Mouse (Mus musculus): ENCODE results near the gene Ddx60. TPM values are rescaled to one million over a fixed set of nuclear protein-coding genes. Genes with fewer than 3 reads are reported as not detected.
"Not testable (repeated sequence)": the region's sequence is repeated elsewhere in the genome, so short reads cannot be mapped to it uniquely, and the experiment has no call there.

Gene Ddx60
- polyA plus RNA-seq, 1 experiment from 2014 or later, result 0.84 TPM

- H3K9me3 ChIP-seq (ENCODE audit: control insufficient read depth, low read length), result no peaks in the 10 kb centered on the region
- no peak for ATAC-seq (ENCODE audit: low FRiP score)
- no peaks in the 10 kb centered on the region for H3K27me3 ChIP-seq (ENCODE audit: control insufficient read depth, insufficient read depth, low read length)
- H3K9ac ChIP-seq, result no peak overlapping the region
- DNase-seq (ENCODE audit: low spot score), result no peak
- no peak overlapping the region for H3K27ac ChIP-seq
- H3K4me1 ChIP-seq (replicated peaks; ENCODE audit: control insufficient read depth, insufficient read depth, low read length), result no peaks in the 10 kb centered on the region
- H3K4me3 ChIP-seq (replicated peaks; ENCODE audit: low read length), result no peak overlapping the region
- no peaks in the 10 kb centered on the region for H3K36me3 ChIP-seq (replicated peaks; ENCODE audit: control insufficient read depth, insufficient read depth)
- 87% methylated on average over 9 of the region's 9 CpGs for WGBS
- no peak overlapping the region for H3K4me2 ChIP-seq (replicated peaks)
Measured at GRCm38 (mm10) chr8:61913957-61914356, 13.9 kb upstream of the Ddx60 start.

GRCm38 (mm10) chr8:61917287-61917686, 10.6 kb upstream of the Ddx60 start:
- no peaks in the 10 kb centered on the region for H3K4me1 ChIP-seq (replicated peaks; ENCODE audit: control insufficient read depth, insufficient read depth, low read length)
- no peaks in the 10 kb centered on the region for H3K36me3 ChIP-seq (replicated peaks; ENCODE audit: control insufficient read depth, insufficient read depth)
- ATAC-seq (ENCODE audit: low FRiP score) (no peak), DNase-seq (ENCODE audit: low spot score) (no peak)
- H3K9ac ChIP-seq, result no peak overlapping the region
- H3K4me2 ChIP-seq (replicated peaks), result no peak overlapping the region
- H3K27me3 ChIP-seq (ENCODE audit: control insufficient read depth, insufficient read depth, low read length), result no peaks in the 10 kb centered on the region
- H3K4me3 ChIP-seq (replicated peaks; ENCODE audit: low read length), result no peak overlapping the region
- H3K9me3 ChIP-seq (ENCODE audit: control insufficient read depth, low read length), result no peaks in the 10 kb centered on the region
- 78% methylated on average over 4 of the region's 4 CpGs for WGBS
- no peak overlapping the region for H3K27ac ChIP-seq

- Histone ChIP-seq H3K27ac (no peak overlapping the region), H3K36me3 (replicated peaks; ENCODE audit: control insufficient read depth, insufficient read depth) (no peaks in the 10 kb centered on the region)
- WGBS, result 92% methylated on average over 2 of the region's 2 CpGs
Measured at GRCm38 (mm10) chr8:61919145-61919788, 8.6 kb upstream of the Ddx60 start.

GRCm38 (mm10) chr8:61920389-61920788, 7.5 kb upstream of the Ddx60 start:
- Histone ChIP-seq H3K4me3 (replicated peaks; ENCODE audit: low read length) (no peak overlapping the region), H3K36me3 (replicated peaks; ENCODE audit: control insufficient read depth, insufficient read depth) (no peaks in the 10 kb centered on the region), H3K27me3 (ENCODE audit: control insufficient read depth, insufficient read depth, low read length) (no peaks in the 10 kb centered on the region), H3K4me1 (replicated peaks; ENCODE audit: control insufficient read depth, insufficient read depth, low read length) (no peaks in the 10 kb centered on the region), H3K27ac (no peak overlapping the region), H3K9ac (no peak overlapping the region), H3K4me2 (replicated peaks) (no peak overlapping the region), H3K9me3 (ENCODE audit: control insufficient read depth, low read length) (no peaks in the 10 kb centered on the region)
- whole genome bisulfite sequencing, result 90% methylated on average over 7 of the region's 7 CpGs
- DNase-seq (ENCODE audit: low spot score) (no peak), ATAC-seq (ENCODE audit: low FRiP score) (no peak)

More at GRCm38 (mm10) chr8:61919145-61919788, 8.6 kb upstream of the Ddx60 start:
- no peaks in the 10 kb centered on the region for H3K27me3 ChIP-seq (ENCODE audit: control insufficient read depth, insufficient read depth, low read length)
- no peak overlapping the region for H3K4me3 ChIP-seq (replicated peaks; ENCODE audit: low read length)
- no peak overlapping the region for H3K4me2 ChIP-seq (replicated peaks)
- DNase-seq (ENCODE audit: low spot score) (no peak), ATAC-seq (ENCODE audit: low FRiP score) (no peak)
- no peaks in the 10 kb centered on the region for H3K4me1 ChIP-seq (replicated peaks; ENCODE audit: control insufficient read depth, insufficient read depth, low read length)
- H3K9me3 ChIP-seq (ENCODE audit: control insufficient read depth, low read length), result no peaks in the 10 kb centered on the region
- H3K9ac ChIP-seq, result no peak overlapping the region

GRCm38 (mm10) chr8:61921454-61922054, 6.3 kb upstream of the Ddx60 start:
- no peak for ATAC-seq (ENCODE audit: low FRiP score)
- WGBS, result 88% methylated on average over 10 of the region's 10 CpGs
- DNase-seq (ENCODE audit: low spot score), result no peak
- Histone ChIP-seq H3K4me3 (replicated peaks; ENCODE audit: low read length) (no peak overlapping the region), H3K27ac (no peak overlapping the region), H3K9ac (no peak overlapping the region), H3K36me3 (replicated peaks; ENCODE audit: control insufficient read depth, insufficient read depth) (no peaks in the 10 kb centered on the region), H3K4me1 (replicated peaks; ENCODE audit: control insufficient read depth, insufficient read depth, low read length) (no peaks in the 10 kb centered on the region), H3K27me3 (ENCODE audit: control insufficient read depth, insufficient read depth, low read length) (no peaks in the 10 kb centered on the region), H3K9me3 (ENCODE audit: control insufficient read depth, low read length) (no peaks in the 10 kb centered on the region), H3K4me2 (replicated peaks) (no peak overlapping the region)

GRCm38 (mm10) chr8:61924518-61924917, 3.4 kb upstream of the Ddx60 start:
- no peak overlapping the region for H3K4me2 ChIP-seq (replicated peaks)
- no peak for ATAC-seq (ENCODE audit: low FRiP score)
- H3K27me3 ChIP-seq (ENCODE audit: control insufficient read depth, insufficient read depth, low read length), result no peaks in the 10 kb centered on the region
- no peaks in the 10 kb centered on the region for H3K36me3 ChIP-seq (replicated peaks; ENCODE audit: control insufficient read depth, insufficient read depth)
- H3K27ac ChIP-seq, result no peak overlapping the region
- H3K4me3 ChIP-seq (replicated peaks; ENCODE audit: low read length), result no peak overlapping the region
- no peak for DNase-seq (ENCODE audit: low spot score)
- H3K9me3 ChIP-seq (ENCODE audit: control insufficient read depth, low read length), result no peaks in the 10 kb centered on the region
- no peak overlapping the region for H3K9ac ChIP-seq
- 0 out of 2 replicates have a peak, but pooled peaks cover 4% of the 10 kb centered on the region for H3K4me1 ChIP-seq (replicated peaks; ENCODE audit: control insufficient read depth, insufficient read depth, low read length)
- 90% methylated on average over 1 of the region's 1 CpGs for WGBS

- Histone ChIP-seq H3K4me1 (replicated peaks; ENCODE audit: control insufficient read depth, insufficient read depth, low read length) (0 out of 2 replicates have a peak, but pooled peaks cover 3% of the 10 kb centered on the region), H3K9ac (no peak overlapping the region), H3K9me3 (ENCODE audit: control insufficient read depth, low read length) (no peaks in the 10 kb centered on the region), H3K4me3 (replicated peaks; ENCODE audit: low read length) (no peak overlapping the region), H3K27me3 (ENCODE audit: control insufficient read depth, insufficient read depth, low read length) (no peaks in the 10 kb centered on the region), H3K27ac (no peak overlapping the region), H3K36me3 (replicated peaks; ENCODE audit: control insufficient read depth, insufficient read depth) (no peaks in the 10 kb centered on the region), H3K4me2 (replicated peaks) (no peak overlapping the region)
- DNase-seq (ENCODE audit: low spot score), result no peak
- no peak for ATAC-seq (ENCODE audit: low FRiP score)
- WGBS, result 42% methylated on average over 2 of the region's 2 CpGs
Measured at GRCm38 (mm10) chr8:61933243-61933642, 5.4 kb downstream of the Ddx60 start.

GRCm38 (mm10) chr8:61937576-61937975, 9.7 kb downstream of the Ddx60 start:
- Histone ChIP-seq H3K27me3 (ENCODE audit: control insufficient read depth, insufficient read depth, low read length) (no peaks in the 10 kb centered on the region), H3K9ac (no peak overlapping the region), H3K27ac (no peak overlapping the region), H3K4me3 (replicated peaks; ENCODE audit: low read length) (no peak overlapping the region), H3K4me2 (replicated peaks) (no peak overlapping the region), H3K36me3 (replicated peaks; ENCODE audit: control insufficient read depth, insufficient read depth) (no peaks in the 10 kb centered on the region), H3K4me1 (replicated peaks; ENCODE audit: control insufficient read depth, insufficient read depth, low read length) (no peaks in the 10 kb centered on the region), H3K9me3 (ENCODE audit: control insufficient read depth, low read length) (no peaks in the 10 kb centered on the region)
- no peak for ATAC-seq (ENCODE audit: low FRiP score)
- 71% methylated on average over 2 of the region's 2 CpGs for WGBS
- no peak for DNase-seq (ENCODE audit: low spot score)

GRCm38 (mm10) chr8:61964591-61965375, 36.9 kb downstream of the Ddx60 start:
- H3K4me2 ChIP-seq (replicated peaks); H3K9ac ChIP-seq; H3K27me3 ChIP-seq (ENCODE audit: control insufficient read depth, insufficient read depth, low read length); H3K4me1 ChIP-seq (replicated peaks; ENCODE audit: control insufficient read depth, insufficient read depth, low read length); H3K27ac ChIP-seq; H3K36me3 ChIP-seq (replicated peaks; ENCODE audit: control insufficient read depth, insufficient read depth); DNase-seq (ENCODE audit: low spot score); H3K9me3 ChIP-seq (ENCODE audit: control insufficient read depth, low read length); ATAC-seq (ENCODE audit: low FRiP score); H3K4me3 ChIP-seq (replicated peaks; ENCODE audit: low read length): not testable (repeated sequence)
- 85% methylated on average over 4 of the region's 4 CpGs for WGBS
